12 mouse cellular contexts compared by ENCODE assay signal in genomic region chr4:31972181-31972580, GRCm38 (mm10). TPM values are rescaled to one million over a fixed set of nuclear protein-coding genes. Genes with fewer than 3 reads are reported as not detected.
DNase-seq lines count a peak whose midpoint lies in the region; ATAC-seq and TF ChIP-seq lines count a peak whose summit lies in the region.
"Had no signal": no experiment of that assay in that cellular context is flagged by ENCODE, and none has a peak within 500 bp of the region (broad histone marks: within the 10 kb centered on the region; RNA-seq: fewer than 3 reads in every experiment).

No protein-coding gene starts in this region.

- no peak overlapping the region for H3K27ac ChIP-seq in gastrocnemius, adult 2 months
- no peak overlapping the region for H3K27ac ChIP-seq in lung, embryonic 14.5 days (ENCODE audit: low read depth)
- H3K27ac ChIP-seq: limb, embryonic 10.5 days; stomach, embryonic 15.5 days had no signal

- intact Hi-C loops in gastrocnemius, adult 2 months (cut with DNase I): loop anchor here (5.0 kb wide), 1 partner anchor 70 kb away; no protein-coding TSS in a partner anchor

- H3K9me3 ChIP-seq in lung, embryonic 14.5 days (ENCODE audit: low read depth, low read length): no peaks in the 10 kb centered on the region
- H3K9me3 ChIP-seq: heart, embryonic 13.5 days; limb, embryonic 10.5 days; stomach, embryonic 15.5 days had no signal

- H3K4me2 ChIP-seq in lung, embryonic 14.5 days: no peak overlapping the region
- H3K4me2 ChIP-seq: heart, embryonic 13.5 days; stomach, embryonic 15.5 days had no signal

- no peak for DNase-seq in gastrocnemius, adult 2 months
- DNase-seq in gastrocnemius, postnatal 10 days: no peak
- peak; percentile 40 for DNase-seq in lung, embryonic 14.5 days
- no peak for DNase-seq in lung, adult 2 months
- DNase-seq in MN1 (ENCODE audit: low spot score): peak; percentile 20
- DNase-seq in naive thymus-derived CD4-positive, alpha-beta T cell, adult 2 months (ENCODE audit: low read depth): peak; percentile 61
- no peak for DNase-seq in frontal cortex, postnatal 14 days (ENCODE audit: low spot score in 2 of 2)

- H3K9ac ChIP-seq in lung, embryonic 14.5 days: no peak overlapping the region
- H3K9ac ChIP-seq: heart, embryonic 13.5 days; stomach, embryonic 15.5 days had no signal

- no peak overlapping the region for H3K4me3 ChIP-seq in gastrocnemius, adult 2 months
- H3K4me3 ChIP-seq in lung, embryonic 14.5 days (ENCODE audit: low read depth, low read length): no peak overlapping the region
- H3K4me3 ChIP-seq in lung, adult 2 months (replicated peaks; ENCODE audit: extremely low read depth, low read depth, low read length): no peak overlapping the region
- H3K4me3 ChIP-seq: heart, embryonic 13.5 days; limb, embryonic 10.5 days; myocyte; stomach, embryonic 15.5 days had no signal

- WGBS in lung, embryonic 14.5 days: 46% methylated on average over 6 of the region's 6 CpGs
- 37% methylated on average over 6 of the region's 6 CpGs for WGBS in lung, adult 2 months

- no peak for TF ChIP-seq POLR2A in lung, adult 2 months (IDR thresholded peaks at IDR 0.05; ENCODE audit: borderline replicate concordance, extremely low read depth, low read depth, low read length)

- no peaks in the 10 kb centered on the region for H3K4me1 ChIP-seq in lung, embryonic 14.5 days (ENCODE audit: insufficient read depth)
- no peaks in the 10 kb centered on the region for H3K4me1 ChIP-seq in lung, adult 2 months (ENCODE audit: control insufficient read depth, insufficient read depth, low read length)
- H3K4me1 ChIP-seq: limb, embryonic 10.5 days; stomach, embryonic 15.5 days had no signal

- ATAC-seq in lung, embryonic 14.5 days (ENCODE audit: insufficient read depth): no peak
- ATAC-seq in erythroblast, adult 5-6 weeks (replicated peaks; ENCODE audit: low FRiP score, poor library complexity, severe bottlenecking): no peak

- TF ChIP-seq CTCF in gastrocnemius, adult 2 months (IDR thresholded peaks at IDR 0.05): peak; percentile 60
- peak; percentile 34; the same call in 1 of the 2 replicates for TF ChIP-seq CTCF in lung, embryonic 14.5 days (IDR thresholded peaks at IDR 0.05; ENCODE audit: low read depth)
- no peak for TF ChIP-seq CTCF in lung, adult 2 months (IDR thresholded peaks at IDR 0.05; ENCODE audit: insufficient read depth, low read length)

- H3K27me3 ChIP-seq in lung, embryonic 14.5 days (ENCODE audit: insufficient read depth, low read length): no peaks in the 10 kb centered on the region
- H3K27me3 ChIP-seq: heart, embryonic 13.5 days; stomach, embryonic 15.5 days had no signal

- H3K36me3 ChIP-seq in lung, embryonic 14.5 days (ENCODE audit: insufficient read depth): peaks cover 12% of the 10 kb centered on the region; the same call in 1 of the 2 replicates

RNA-seq across cellular contexts. Expression of gene Map3k7, which starts 8.3 kb away (rescaled TPM):
- total RNA-seq in gastrocnemius, adult 2 months (2021): 10 to 100 TPM; 38.9 to 41.1 TPM
- total RNA-seq in gastrocnemius, postnatal 10 days (2021): 10 to 100 TPM; 45.5 to 48.1 TPM
- 47.5 TPM in 2 replicates for polyA plus RNA-seq in lung, embryonic 14.5 days (2014; fragmentation: Nextera tagmentation; extraction: Ambion mirVana)
- 30.1 and 44.3 TPM in 2 replicates for polyA plus RNA-seq in lung, adult 2 months (2012; rRNA removed)
- total RNA-seq in erythroblast, adult 5-6 weeks (2015; ENCODE audit: low replicate concordance): 11.9 and 17.9 TPM in 2 replicates
- total RNA-seq in erythroblast, adult 5-6 weeks (2017; ENCODE audit: low replicate concordance): 15.5 and 17.3 TPM in 2 replicates

Comparison
In these comparisons a context has a peak if more than half of its experiments do, and no peak if none do; other contexts are left out.
1. DNase-seq: peak in lung, embryonic 14.5 days (single experiment), MN1 (single experiment) and naive thymus-derived CD4-positive, alpha-beta T cell, adult 2 months (single experiment); none in gastrocnemius, adult 2 months (single experiment), gastrocnemius, postnatal 10 days (single experiment), lung, adult 2 months (single experiment) and frontal cortex, postnatal 14 days (0 of 2).